Mouse (Mus musculus) yolk sac, embryonic 10.5 days (tissue): Measurements from ENCODE around the gene Appbp2.
A peak's percentile ranks its signal among the peaks of the same experiment; 100 is the strongest.
"Not testable (repeated sequence)": the region's sequence is repeated elsewhere in the genome, so short reads cannot be mapped to it uniquely, and the experiment has no call there.

Source experiments
- DNase-seq: peaks from one replicate; pipeline ENCODE4 v3.0.0-alpha.2; 2017; ENCODE audit warnings: low spot score

Appbp2 gene

GRCm38 (mm10) chr11:85222561-85222960 lies 12.4 kb downstream of the Appbp2 start:
- no peak for DNase-seq

- no peak for DNase-seq
Observed at GRCm38 (mm10) chr11:85219014-85219413, 15.9 kb downstream of the Appbp2 start.

GRCm38 (mm10) chr11:85214679-85215078 lies 20.3 kb downstream of the Appbp2 start:
- no peak for DNase-seq

GRCm38 (mm10) chr11:85213215-85213614 lies 21.7 kb downstream of the Appbp2 start:
- DNase-seq: no peak

- DNase-seq: no peak
Observed at GRCm38 (mm10) chr11:85211151-85211550, 23.8 kb downstream of the Appbp2 start.

- DNase-seq: no peak
Observed at GRCm38 (mm10) chr11:85206231-85206630, 28.7 kb downstream of the Appbp2 start.

GRCm38 (mm10) chr11:85198906-85199305 lies 36.0 kb downstream of the Appbp2 start:
- DNase-seq: no peak

GRCm38 (mm10) chr11:85196046-85196445 lies 38.9 kb downstream of the Appbp2 start:
- no peak for DNase-seq

- no peak for DNase-seq
Observed at GRCm38 (mm10) chr11:85194206-85194605, 40.7 kb downstream of the Appbp2 start.

- DNase-seq: no peak
Observed at GRCm38 (mm10) chr11:85190741-85191140, 44.2 kb downstream of the Appbp2 start.

GRCm38 (mm10) chr11:85189110-85189509 lies 45.8 kb downstream of the Appbp2 start:
- DNase-seq: no peak

GRCm38 (mm10) chr11:85184839-85185238 lies 50.1 kb downstream of the Appbp2 start:
- no peak for DNase-seq

- DNase-seq: peak; percentile 25
Observed at GRCm38 (mm10) chr11:85184082-85184481, 50.8 kb downstream of the Appbp2 start.

- DNase-seq: no peak
Observed at GRCm38 (mm10) chr11:85183284-85183779, 51.6 kb downstream of the Appbp2 start.

GRCm38 (mm10) chr11:85182617-85183283 lies 52.2 kb downstream of the Appbp2 start:
- DNase-seq: peak; percentile 84

GRCm38 (mm10) chr11:85178413-85178812 lies 56.5 kb downstream of the Appbp2 start:
- DNase-seq: no peak

- DNase-seq: no peak
Observed at GRCm38 (mm10) chr11:85177761-85178160, 57.2 kb downstream of the Appbp2 start.

- DNase-seq: no peak
Observed at GRCm38 (mm10) chr11:85175941-85176340, 59.0 kb downstream of the Appbp2 start.

- no peak for DNase-seq
Observed at GRCm38 (mm10) chr11:85170833-85171232, 64.1 kb downstream of the Appbp2 start.

GRCm38 (mm10) chr11:85170058-85170740 lies 64.7 kb downstream of the Appbp2 start, which contains the start of gene 1700125H20Rik:
TSS of gene 1700125H20Rik (plus strand) at chr11:85170404.
- DNase-seq: peak; percentile 81

- no peak for DNase-seq
Observed at GRCm38 (mm10) chr11:85167503-85167902, 67.4 kb downstream of the Appbp2 start.

- no peak for DNase-seq
Observed at GRCm38 (mm10) chr11:85164371-85164770, 70.6 kb downstream of the Appbp2 start.

- DNase-seq: not testable (repeated sequence)
Observed at GRCm38 (mm10) chr11:85163014-85163413, 71.9 kb downstream of the Appbp2 start.
